Mouse (Mus musculus) urinary bladder, postnatal 25 days (tissue): ENCODE results near the gene Cyb5d1.

Experiments used
- DNase-seq: peaks from one replicate; pipeline ENCODE4 v3.0.0; 2022; ENCODE audit warnings: low spot score

The Cyb5d1 gene

GRCm38 (mm10) chr11:69403691-69404594, 8.5 kb upstream of the Cyb5d1 start:
- no peak for DNase-seq

DNA sequence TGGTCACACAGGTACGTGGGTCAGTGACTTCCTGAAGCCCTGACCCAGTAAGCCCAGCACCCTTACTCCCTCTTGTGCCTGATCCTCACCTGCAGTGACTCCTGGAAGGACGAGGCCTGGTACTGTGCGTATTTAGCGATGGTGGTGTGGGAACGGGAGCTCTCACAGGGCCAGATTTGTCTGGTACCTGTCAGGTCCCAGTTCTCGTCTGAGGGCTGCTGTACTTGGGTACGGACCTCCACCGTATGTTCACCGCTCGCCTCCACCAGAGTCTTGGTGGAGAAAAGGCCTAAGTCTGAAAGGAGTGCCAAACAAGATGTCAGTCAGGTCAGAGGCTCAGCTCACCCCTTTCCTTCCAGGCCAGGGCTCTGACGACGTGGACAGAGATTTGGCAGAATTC, 6.6 kb upstream of the Cyb5d1 start:
- no peak for DNase-seq

- peak; percentile 83 for DNase-seq
These were observed 5.8 kb upstream of the Cyb5d1 start for GRCm38 (mm10) chr11:69401210-69401637.

DNA sequence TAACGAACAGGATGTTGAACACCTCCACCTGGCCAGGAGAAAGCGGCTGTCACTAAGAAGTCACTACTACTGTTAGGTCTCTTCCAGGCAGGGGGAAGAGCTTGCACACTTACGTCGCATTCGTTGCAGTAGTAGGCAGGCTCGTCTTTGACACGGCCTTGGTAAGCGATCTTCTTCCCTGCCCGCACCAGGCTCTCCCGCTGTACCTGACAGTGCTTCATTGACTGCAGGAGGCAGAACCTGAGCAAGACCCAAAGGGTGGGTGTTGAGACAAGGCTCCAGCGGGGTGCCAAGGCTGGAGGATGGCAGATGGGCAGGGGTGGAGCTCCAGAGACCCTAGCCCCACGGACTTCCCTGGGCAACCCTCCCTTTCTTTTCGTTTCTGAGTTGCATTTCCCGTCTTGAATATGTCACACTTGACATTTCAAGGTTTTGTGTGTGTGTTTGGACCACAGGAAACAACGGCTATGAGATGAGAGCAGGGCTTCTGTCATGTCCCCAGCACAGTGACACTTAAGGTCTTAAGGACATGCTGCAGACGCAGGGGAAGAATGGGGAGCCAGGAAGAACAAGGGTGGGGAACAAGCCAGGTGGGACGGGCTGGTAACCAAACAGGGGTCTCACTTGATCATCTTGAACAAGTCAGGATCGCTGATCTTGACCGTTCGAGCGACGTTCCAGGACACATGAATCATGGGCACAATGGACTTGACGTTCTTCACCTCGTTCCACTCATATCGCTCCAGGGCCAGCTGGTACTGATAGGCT, 4.8 kb upstream of the Cyb5d1 start:
- no peak for DNase-seq

DNA sequence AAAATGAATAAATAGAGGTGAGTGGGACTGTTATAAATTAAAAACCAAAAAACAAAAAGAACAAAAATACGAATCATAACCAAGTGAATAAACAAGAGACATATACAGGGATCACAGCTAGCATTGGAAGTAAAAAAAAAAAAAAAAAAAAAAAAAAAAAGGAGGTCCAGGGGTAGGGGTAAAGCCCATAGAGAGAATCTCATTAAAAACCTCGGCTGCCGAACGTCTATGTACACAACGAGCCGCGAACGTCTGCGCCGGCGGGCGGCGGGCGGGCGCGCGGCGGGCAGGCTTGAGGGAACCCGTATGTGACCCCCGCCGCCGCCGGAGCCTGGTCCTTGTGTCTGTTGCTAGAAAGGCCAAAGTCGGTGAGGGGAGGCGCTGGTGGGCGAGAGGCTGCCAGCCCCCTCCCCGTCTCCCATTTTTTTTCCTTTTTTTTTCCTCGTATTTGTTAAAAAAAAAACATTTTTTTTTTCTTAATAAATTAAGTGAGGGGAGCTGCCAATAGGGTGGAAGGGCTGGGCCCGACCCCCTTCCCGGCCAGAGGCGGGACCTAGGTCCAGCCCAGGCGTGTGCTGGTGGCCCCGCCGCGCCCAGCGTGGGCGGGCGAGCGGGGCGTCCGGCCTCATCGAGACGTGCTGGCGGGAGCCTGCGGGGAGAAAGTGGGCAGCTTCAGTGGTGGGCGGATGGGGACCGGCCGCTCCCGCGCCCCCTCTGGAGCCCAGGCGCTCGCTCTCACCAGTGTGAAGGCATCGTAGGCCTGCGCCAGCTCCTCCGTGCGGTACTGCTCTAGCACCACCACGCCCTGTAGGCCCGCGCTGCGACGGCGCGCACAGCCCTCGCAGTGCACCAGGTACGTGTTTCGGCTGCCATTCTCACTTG, 4.0 kb upstream of the Cyb5d1 start:
- peak; percentile 11 for DNase-seq

- no peak for DNase-seq
These were observed 3.2 kb upstream of the Cyb5d1 start for GRCm38 (mm10) chr11:69398486-69399200.

DNA sequence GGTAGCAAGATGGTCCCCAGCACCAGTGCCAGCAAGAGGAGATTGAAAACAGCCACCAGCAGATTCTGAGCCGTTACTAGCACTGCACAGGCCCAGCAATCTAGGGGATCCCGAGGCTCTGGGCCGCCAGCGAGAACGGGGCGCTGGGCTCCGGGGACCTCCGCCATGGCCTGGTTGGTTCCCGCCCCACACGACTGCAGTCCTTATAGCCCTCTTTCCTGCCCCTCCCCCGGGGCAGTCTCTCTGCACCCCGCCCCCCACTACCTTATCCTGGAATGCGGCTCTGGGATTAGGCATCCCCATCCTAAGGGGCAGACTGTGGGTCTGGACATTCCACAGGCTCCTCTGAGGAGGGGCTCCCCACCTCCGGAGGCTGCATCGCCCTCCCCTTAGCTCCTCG, 2.6 kb upstream of the Cyb5d1 start, which contains the start of gene Tmem88:
Tmem88 (minus strand) TSS at position 176 of the 400 bp plus-strand sequence.
- peak; percentile 17 for DNase-seq

GRCm38 (mm10) chr11:69397581-69398057, 2.2 kb upstream of the Cyb5d1 start:
- peak; percentile 28 for DNase-seq

- peak; percentile 15 for DNase-seq
These were observed 1.3 kb upstream of the Cyb5d1 start for GRCm38 (mm10) chr11:69396772-69397171.

- DNase-seq, result peak; percentile 82
These were observed 373 bp upstream of the Cyb5d1 start for GRCm38 (mm10) chr11:69395634-69396373.

GRCm38 (mm10) chr11:69394591-69395167, 752 bp downstream of the Cyb5d1 start:
- DNase-seq, result peak; percentile 9

DNA sequence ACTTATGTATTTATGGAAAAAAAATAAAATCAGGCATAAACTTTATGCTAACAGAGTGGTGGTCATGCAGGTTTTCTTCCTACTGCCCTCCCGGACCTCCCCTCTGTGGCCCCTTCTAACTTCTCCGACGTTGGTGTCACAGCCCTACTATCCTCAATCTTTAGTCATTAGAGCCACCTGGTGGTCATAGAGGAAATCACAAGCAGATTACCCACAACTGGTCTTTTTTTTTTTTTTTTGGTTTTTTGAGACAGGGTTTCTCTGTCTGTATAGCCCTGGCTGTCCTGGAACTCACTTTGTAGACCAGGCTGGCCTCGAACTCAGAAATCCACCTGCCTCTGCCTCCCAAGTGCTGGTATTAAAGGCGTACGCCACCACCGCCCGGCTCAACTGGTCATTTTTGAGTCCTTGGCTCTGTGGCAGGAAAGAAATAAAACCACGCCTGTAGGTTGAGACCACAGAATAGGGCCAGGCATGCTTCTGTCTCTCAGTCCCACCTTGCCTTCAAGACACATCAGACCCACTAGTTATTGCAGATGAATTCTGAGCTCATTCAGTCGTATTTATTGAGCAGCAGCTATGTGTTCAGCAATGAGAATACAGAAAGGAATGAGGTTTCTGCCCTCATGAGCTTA, 4.9 kb downstream of the Cyb5d1 start:
- DNase-seq, result peak; percentile 52

- no peak for DNase-seq
These were observed 5.7 kb downstream of the Cyb5d1 start for GRCm38 (mm10) chr11:69389531-69390399.

GRCm38 (mm10) chr11:69388680-69389079, 6.8 kb downstream of the Cyb5d1 start:
- DNase-seq, result no peak

DNA sequence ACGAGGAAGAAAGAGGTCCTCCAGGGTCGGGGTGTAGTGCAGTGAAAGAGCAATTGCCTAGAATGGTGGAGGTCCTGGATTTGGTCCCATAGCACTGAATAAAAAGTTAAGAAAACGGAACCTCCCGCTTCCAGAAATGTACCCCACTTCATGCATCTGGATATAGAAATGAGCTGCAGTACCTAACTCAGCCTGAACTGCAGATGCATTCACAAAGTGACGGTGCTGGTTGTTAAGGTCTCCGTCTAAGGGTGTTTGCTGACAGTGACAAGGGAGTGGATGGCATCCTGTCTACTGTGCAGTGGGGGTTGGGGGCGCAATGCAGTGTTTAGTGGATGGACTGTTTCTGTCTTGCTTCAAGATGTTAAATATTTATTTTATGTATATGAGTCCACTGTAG, 8.7 kb downstream of the Cyb5d1 start:
- DNase-seq, result no peak

- no peak for DNase-seq
These were observed 10.5 kb downstream of the Cyb5d1 start for GRCm38 (mm10) chr11:69384979-69385378.

GRCm38 (mm10) chr11:69382478-69383105, 12.8 kb downstream of the Cyb5d1 start:
- DNase-seq, result no peak

DNA sequence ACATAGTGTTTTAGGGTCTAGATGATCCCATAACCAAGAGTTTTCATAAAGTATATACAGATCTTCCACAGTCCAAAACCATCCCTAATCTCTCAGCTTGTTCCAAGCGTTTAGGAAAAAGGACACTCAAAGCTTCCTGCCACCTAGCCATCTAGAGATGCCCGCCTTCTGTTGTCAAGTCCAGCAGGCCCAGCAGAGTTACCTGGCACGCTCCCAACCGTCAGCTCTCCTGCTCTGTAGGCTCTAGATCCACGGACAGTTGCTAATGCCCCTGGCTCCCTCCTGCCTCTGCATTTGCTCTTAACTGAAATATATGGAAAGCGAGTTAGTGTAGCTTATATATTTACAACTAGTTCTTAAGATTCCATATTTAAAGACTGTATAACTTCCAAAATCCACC, 14.1 kb downstream of the Cyb5d1 start:
- DNase-seq, result no peak
